Mouse (Mus musculus) limb, embryonic 11.5 days (tissue): ENCODE measurements around the gene Gbp7. TPM values are rescaled to one million over a fixed set of nuclear protein-coding genes. Genes with fewer than 3 reads are reported as not detected.
"Not testable (repeated sequence)": the region's sequence is repeated elsewhere in the genome, so short reads cannot be mapped to it uniquely, and the experiment has no call there.

Experiments
- ATAC-seq: fragments of 200-750 bp; cut with Nextera tagmentation; 2 replicates; pipeline ENCODE4 v1.8.0; 2017; ENCODE audit warnings: low read depth; ENCODE audit not compliant: insufficient number of reproducible peaks, low FRiP score, low TSS enrichment
- DNase-seq: peaks from one replicate; pipeline ENCODE4 v3.0.0-alpha.2; 2015; ENCODE audit warnings: low spot score
- H3K27ac ChIP-seq: fragments of 300-500 bp; sonication (generic); replicated peaks from 2 replicates; pipeline ENCODE4 v1.5.1; 2014; ENCODE audit warnings: low read depth, mild to moderate bottlenecking, low read length
- H3K27me3 ChIP-seq: fragments of 300-500 bp; sonication (generic); 2 replicates; pipeline ENCODE4 v1.6.1; 2014; ENCODE audit warnings: mild to moderate bottlenecking, low read length, mixed read lengths; ENCODE audit not compliant: control insufficient read depth, insufficient read depth
- H3K36me3 ChIP-seq: fragments of 300-500 bp; sonication (generic); 2 replicates; pipeline ENCODE4 v1.6.1; 2014; ENCODE audit warnings: mild to moderate bottlenecking, low read length, moderate library complexity, mixed read lengths; ENCODE audit not compliant: control insufficient read depth, insufficient read depth
- H3K4me1 ChIP-seq: fragments of 300-500 bp; sonication (generic); 2 replicates; pipeline ENCODE4 v1.6.1; 2014; ENCODE audit warnings: low read length, mixed read lengths; ENCODE audit not compliant: control insufficient read depth, insufficient read depth
- H3K4me2 ChIP-seq: fragments of 300-500 bp; sonication (generic); 2 replicates; pipeline ENCODE4 v1.6.1; 2014; ENCODE audit warnings: low read depth, mild to moderate bottlenecking, moderate library complexity; ENCODE audit not compliant: severe bottlenecking
- H3K4me3 ChIP-seq: fragments of 300-500 bp; sonication (generic); 2 replicates; pipeline ENCODE4 v1.5.1; 2014; ENCODE audit warnings: low read depth, low read length
- H3K9ac ChIP-seq: fragments of 300-500 bp; sonication (generic); 2 replicates; pipeline ENCODE4 v1.6.1; 2014; ENCODE audit warnings: mild to moderate bottlenecking, low read length
- H3K9me3 ChIP-seq: fragments of 300-500 bp; sonication (generic); 2 replicates; pipeline ENCODE4 v1.6.1; 2016; ENCODE audit warnings: low read length; ENCODE audit not compliant: control insufficient read depth
- WGBS: fragments of 180-500 bp; shearing (Covaris S2); extraction: QIAGEN DNeasy Blood & Tissue Kit; methylation state at CpG from one replicate; pipeline ENCODE4 v1.1.7; 2014; 5-methylcytosine and 5-hydroxymethylcytosine counted together
- polyA plus RNA-seq: library from polyadenylated mRNA; unstranded; fragments of >200 nt; fragmentation: Nextera tagmentation; extraction: Ambion mirVana; gene quantifications from 2 replicates; pipeline ENCODE4 v1.2.1, GENCODE M21; 2014

The Gbp7 gene
- polyA plus RNA-seq, 1 experiment from 2014 or later = 1.9 TPM

DNA sequence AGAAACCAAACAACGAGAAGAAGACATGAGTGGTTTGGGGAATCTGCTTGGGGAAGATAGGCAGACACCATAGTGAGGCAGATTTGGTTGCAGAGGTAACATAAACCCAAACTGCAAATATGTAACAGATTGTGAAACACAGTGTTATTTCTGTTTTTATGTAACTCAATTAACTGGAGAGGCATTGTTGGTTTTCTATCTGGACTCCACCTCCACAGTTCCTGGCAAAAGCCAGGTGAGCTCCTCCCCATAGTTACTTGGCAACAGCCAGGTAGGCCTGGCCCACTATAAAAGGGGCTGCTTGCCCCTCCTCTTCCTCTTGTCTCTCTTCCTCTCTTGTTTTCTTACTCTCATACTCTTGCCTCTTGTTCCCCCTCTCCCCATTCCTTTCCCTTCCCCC lies 24.5 kb downstream of the Gbp7 start:
- no peak overlapping the region for H3K4me3 ChIP-seq
- no peaks in the 10 kb centered on the region for H3K9me3 ChIP-seq
- H3K9ac ChIP-seq = no peak overlapping the region
- H3K4me1 ChIP-seq = no peaks in the 10 kb centered on the region
- 80% methylated on average over 1 of the region's 1 CpGs for WGBS
- no peak overlapping the region for H3K4me2 ChIP-seq
- no peak overlapping the region for H3K27ac ChIP-seq
- DNase-seq (no peak), ATAC-seq (no peak)
- H3K36me3 ChIP-seq = no peaks in the 10 kb centered on the region
- no peaks in the 10 kb centered on the region for H3K27me3 ChIP-seq

GRCm38 (mm10) chr3:142555623-142556022 lies 25.5 kb downstream of the Gbp7 start:
- H3K27ac ChIP-seq = no peak overlapping the region
- 88% methylated on average over 11 of the region's 11 CpGs for WGBS
- H3K4me3 ChIP-seq = no peak overlapping the region
- no peak overlapping the region for H3K4me2 ChIP-seq
- no peak overlapping the region for H3K9ac ChIP-seq
- H3K36me3 ChIP-seq = no peaks in the 10 kb centered on the region
- no peaks in the 10 kb centered on the region for H3K27me3 ChIP-seq
- no peaks in the 10 kb centered on the region for H3K4me1 ChIP-seq
- no peak for ATAC-seq
- no peaks in the 10 kb centered on the region for H3K9me3 ChIP-seq
- no peak for DNase-seq

DNA sequence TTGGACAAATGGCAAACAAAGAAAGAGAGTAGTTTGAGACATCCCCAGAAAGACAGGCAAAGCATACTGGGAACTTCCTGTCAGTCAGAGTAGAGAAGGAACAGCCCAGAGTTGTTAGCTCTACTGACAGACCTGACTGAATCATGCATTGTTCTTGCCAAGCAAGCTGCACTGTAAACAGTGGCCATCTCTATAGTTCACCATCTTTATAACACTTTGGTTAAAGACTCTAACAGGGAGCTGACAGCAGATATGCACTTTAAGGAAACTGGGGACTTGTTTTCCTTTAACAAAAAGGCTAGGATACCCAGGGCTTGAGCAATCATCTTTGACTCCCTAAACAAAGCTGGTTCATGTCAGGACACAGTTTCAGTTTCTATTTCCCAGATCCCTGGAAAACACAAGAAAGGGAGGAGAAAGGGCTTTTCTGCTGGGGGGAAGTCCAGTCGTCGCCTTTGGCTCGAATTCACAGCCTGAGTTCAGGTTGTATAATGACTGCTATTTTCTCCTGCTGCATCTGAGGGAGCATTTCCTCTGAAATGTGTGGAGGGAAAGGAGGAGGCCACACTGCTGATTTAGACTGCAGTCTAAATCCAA lies 29.6 kb downstream of the Gbp7 start, which contains the start of gene Gbp3:
Gene Gbp3 (plus strand): TSS at position 395 of the 597 bp plus-strand sequence.
- Histone ChIP-seq H3K4me3 (peak within 1 kb of the TSS; percentile 26), H3K27me3 (no peaks in the 10 kb centered on the region), H3K4me2 (peak within 1 kb of the TSS; percentile 42), H3K4me1 (no peaks in the 10 kb centered on the region), H3K36me3 (no peaks in the 10 kb centered on the region), H3K9ac (no peak within 1 kb of the TSS), H3K9me3 (no peaks in the 10 kb centered on the region), H3K27ac (no peak within 1 kb of the TSS)
- 36% methylated on average over 3 of the region's 3 CpGs for WGBS
- DNase-seq = no peak
- ATAC-seq = no peak

DNA sequence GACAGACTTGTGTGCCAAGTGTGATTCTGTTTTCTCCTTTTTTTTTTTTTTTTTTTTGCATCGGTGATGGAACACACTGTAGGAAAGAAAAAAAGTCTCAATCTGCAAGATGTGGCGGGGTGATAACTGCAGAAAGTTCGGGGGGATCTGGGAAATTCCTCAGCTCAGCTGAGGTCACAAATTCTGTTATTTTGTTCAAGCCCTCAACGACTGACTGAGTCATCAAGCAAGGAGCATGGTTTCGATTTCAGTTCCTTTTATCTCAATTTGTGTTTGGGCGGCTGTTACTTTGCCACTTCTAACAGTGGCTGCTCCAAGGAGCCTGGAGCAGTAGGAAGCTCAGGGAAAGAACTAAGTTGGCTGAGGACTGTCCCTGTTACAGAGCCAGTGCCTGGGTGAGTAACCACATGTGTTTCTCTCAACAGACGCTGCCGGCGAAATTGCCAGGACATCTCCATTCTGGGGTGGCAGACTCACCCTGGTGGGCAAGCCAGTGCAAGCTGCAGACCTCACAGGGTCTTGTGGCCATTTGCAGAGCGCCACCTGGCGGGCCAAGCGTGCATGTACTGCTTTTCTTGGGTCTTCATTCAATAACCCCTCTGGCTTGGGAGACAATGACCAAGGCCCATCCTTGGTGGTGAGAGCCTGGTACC lies 30.3 kb downstream of the Gbp7 start:
- DNase-seq (peak; percentile 87), ATAC-seq (peak; percentile 57; the same call in 1 of the 2 replicates)
- Histone ChIP-seq H3K4me1 (no peaks in the 10 kb centered on the region), H3K4me2 (peak overlapping the region; percentile 42), H3K27me3 (no peaks in the 10 kb centered on the region), H3K27ac (no peak overlapping the region), H3K4me3 (peak overlapping the region; percentile 26), H3K9me3 (no peaks in the 10 kb centered on the region), H3K36me3 (no peaks in the 10 kb centered on the region), H3K9ac (no peak overlapping the region)
- WGBS = 13% methylated on average over 12 of the region's 12 CpGs

DNA sequence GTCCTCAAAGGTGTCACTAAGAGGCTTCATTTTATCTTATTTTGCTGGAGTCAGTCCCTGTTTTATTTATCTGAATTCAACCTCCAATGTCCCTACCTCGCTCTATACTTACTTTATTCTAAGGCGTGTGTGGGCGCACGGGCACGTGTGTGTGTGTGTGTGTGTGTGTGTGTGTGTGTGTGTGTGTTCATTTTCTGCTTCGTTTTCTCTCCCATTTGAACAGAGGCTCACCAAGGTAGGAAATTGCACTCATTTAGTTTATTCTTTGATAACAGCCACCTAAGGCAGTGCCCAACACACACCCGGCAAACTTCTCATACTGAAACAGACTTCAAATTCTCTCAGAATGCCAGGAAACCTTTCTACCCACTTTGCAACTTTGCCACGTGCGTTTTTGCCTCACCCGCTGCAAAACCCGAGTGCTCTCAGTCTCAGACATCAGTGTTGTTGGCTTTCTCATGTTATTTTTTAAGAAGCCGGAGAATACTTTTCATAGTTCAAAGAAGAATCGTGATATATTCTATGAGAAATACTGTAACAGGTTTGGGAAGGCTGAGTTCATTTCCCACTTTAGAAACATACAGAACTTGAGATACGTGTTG lies 31.0 kb downstream of the Gbp7 start:
- Histone ChIP-seq H3K4me2 (no peak overlapping the region), H3K9me3 (no peaks in the 10 kb centered on the region), H3K9ac (no peak overlapping the region), H3K27me3 (no peaks in the 10 kb centered on the region), H3K4me3 (no peak overlapping the region), H3K36me3 (no peaks in the 10 kb centered on the region), H3K4me1 (no peaks in the 10 kb centered on the region), H3K27ac (no peak overlapping the region)
- no peak for ATAC-seq
- DNase-seq = no peak
- WGBS = 87% methylated on average over 14 of the region's 14 CpGs

DNA sequence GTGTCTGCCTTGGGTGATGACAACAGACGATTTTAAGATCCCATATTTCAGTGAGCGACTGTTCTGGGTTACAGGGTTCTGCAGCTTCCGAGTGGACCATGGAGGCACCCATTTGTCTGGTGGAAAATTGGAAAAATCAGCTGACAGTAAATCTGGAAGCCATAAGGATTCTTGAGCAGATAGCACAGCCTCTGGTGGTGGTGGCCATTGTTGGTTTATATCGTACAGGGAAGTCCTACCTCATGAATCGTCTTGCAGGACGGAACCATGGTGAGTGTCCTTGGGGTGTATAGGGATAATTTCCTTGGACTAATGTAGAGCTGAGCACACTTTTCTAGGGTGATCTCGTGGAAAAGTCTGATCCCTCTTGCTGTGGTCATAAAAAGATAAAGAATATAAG lies 31.5 kb downstream of the Gbp7 start:
- Histone ChIP-seq H3K27ac (no peak overlapping the region), H3K9ac (no peak overlapping the region), H3K4me3 (no peak overlapping the region), H3K4me2 (no peak overlapping the region), H3K9me3 (no peaks in the 10 kb centered on the region), H3K36me3 (no peaks in the 10 kb centered on the region), H3K27me3 (no peaks in the 10 kb centered on the region), H3K4me1 (no peaks in the 10 kb centered on the region)
- 85% methylated on average over 7 of the region's 7 CpGs for WGBS
- ATAC-seq = no peak
- DNase-seq = no peak

DNA sequence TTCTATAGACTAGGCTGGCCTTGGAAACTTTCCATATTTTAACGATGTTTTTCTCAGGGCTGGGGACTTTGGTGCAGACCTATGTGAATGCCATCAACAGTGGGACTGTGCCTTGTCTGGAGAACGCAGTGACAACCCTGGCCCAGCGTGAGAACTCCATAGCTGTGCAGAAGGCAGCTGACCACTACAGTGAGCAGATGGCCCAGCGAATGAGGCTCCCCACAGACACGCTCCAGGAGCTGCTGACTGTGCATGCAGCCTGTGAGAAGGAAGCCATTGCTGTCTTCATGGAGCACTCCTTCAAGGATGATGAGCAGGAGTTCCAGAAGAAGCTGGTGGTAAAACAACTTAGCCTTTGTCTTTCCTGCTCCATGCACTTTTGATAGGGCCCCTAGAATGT lies 37.3 kb downstream of the Gbp7 start:
- H3K9ac ChIP-seq, H3K27ac ChIP-seq, H3K4me3 ChIP-seq, H3K27me3 ChIP-seq, H3K36me3 ChIP-seq, ATAC-seq, DNase-seq, H3K4me2 ChIP-seq, H3K4me1 ChIP-seq, H3K9me3 ChIP-seq: not testable (repeated sequence)
- WGBS = 76% methylated on average over 5 of the region's 5 CpGs

GRCm38 (mm10) chr3:142570738-142571137 lies 40.6 kb downstream of the Gbp7 start:
- no peak overlapping the region for H3K4me3 ChIP-seq
- no peaks in the 10 kb centered on the region for H3K9me3 ChIP-seq
- 92% methylated on average over 4 of the region's 4 CpGs for WGBS
- no peak overlapping the region for H3K9ac ChIP-seq
- no peak for ATAC-seq
- H3K4me1 ChIP-seq = no peaks in the 10 kb centered on the region
- H3K27ac ChIP-seq = no peak overlapping the region
- H3K27me3 ChIP-seq = no peaks in the 10 kb centered on the region
- no peaks in the 10 kb centered on the region for H3K36me3 ChIP-seq
- DNase-seq = no peak
- H3K4me2 ChIP-seq = no peak overlapping the region
